Mouse (Mus musculus): ENCODE data around the gene Ttc28. TPM values are rescaled to one million over a fixed set of nuclear protein-coding genes. Genes with fewer than 3 reads are reported as not detected.

Gene Ttc28
- polyA plus RNA-seq, 1 experiment from 2014 or later, result 5.8 TPM

DNA sequence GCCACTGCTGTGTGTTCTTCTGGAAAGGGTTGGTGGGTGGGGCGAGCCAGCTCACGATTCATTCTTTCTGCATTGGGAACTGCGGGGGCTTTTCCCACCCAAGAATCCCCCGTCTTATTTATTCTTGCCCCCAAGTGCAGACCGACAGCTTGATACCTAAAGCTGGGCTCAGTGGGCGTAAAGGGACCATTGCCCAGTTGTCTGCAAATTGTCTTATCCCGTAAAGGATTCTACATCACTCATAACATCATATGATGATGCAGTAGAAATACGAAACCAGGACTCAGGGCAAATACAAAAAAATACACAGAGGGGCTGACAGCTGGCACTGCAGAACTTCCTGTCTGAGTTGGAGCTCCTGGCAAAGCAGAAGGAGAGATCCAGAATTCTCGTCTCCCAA, 336.6 kb downstream of the Ttc28 start:
- no peak overlapping the region for H3K9ac ChIP-seq (ENCODE audit: low read length)
- ATAC-seq (replicated peaks; ENCODE audit: extremely low read depth, insufficient read depth, low FRiP score), result no peak
- WGBS, result 86% methylated on average over 9 of the region's 9 CpGs
- no peak overlapping the region for H3K4me3 ChIP-seq (ENCODE audit: low read length)
- H3K36me3 ChIP-seq (ENCODE audit: control insufficient read depth, insufficient read depth), result no peaks in the 10 kb centered on the region
- H3K27me3 ChIP-seq (ENCODE audit: control insufficient read depth, insufficient read depth, low read length), result no peaks in the 10 kb centered on the region
- no peak overlapping the region for H3K27ac ChIP-seq (ENCODE audit: low read length)
- peaks cover 16% of the 10 kb centered on the region for H3K4me1 ChIP-seq (ENCODE audit: control insufficient read depth, insufficient read depth, low read length)
- H3K9me3 ChIP-seq (replicated peaks; ENCODE audit: control insufficient read depth, low read length), result no peaks in the 10 kb centered on the region
- H3K4me2 ChIP-seq (ENCODE audit: low read depth, low read length), result no peak overlapping the region

GRCm38 (mm10) chr5:111217447-111218110, 338.0 kb downstream of the Ttc28 start:
- Histone ChIP-seq H3K4me1 (ENCODE audit: control insufficient read depth, insufficient read depth, low read length) (peaks cover 17% of the 10 kb centered on the region), H3K36me3 (ENCODE audit: control insufficient read depth, insufficient read depth) (no peaks in the 10 kb centered on the region), H3K4me3 (ENCODE audit: low read length) (no peak overlapping the region), H3K4me2 (ENCODE audit: low read depth, low read length) (no peak overlapping the region), H3K9me3 (replicated peaks; ENCODE audit: control insufficient read depth, low read length) (no peaks in the 10 kb centered on the region), H3K9ac (ENCODE audit: low read length) (no peak overlapping the region), H3K27me3 (ENCODE audit: control insufficient read depth, insufficient read depth, low read length) (no peaks in the 10 kb centered on the region), H3K27ac (ENCODE audit: low read length) (no peak overlapping the region; the same call in 1 of the 2 replicates)
- WGBS, result 56% methylated on average over 18 of the region's 18 CpGs
- ATAC-seq (replicated peaks; ENCODE audit: extremely low read depth, insufficient read depth, low FRiP score), result no peak

GRCm38 (mm10) chr5:111218111-111218891, 338.7 kb downstream of the Ttc28 start:
- H3K9me3 ChIP-seq (replicated peaks; ENCODE audit: control insufficient read depth, low read length), result no peaks in the 10 kb centered on the region
- H3K4me2 ChIP-seq (ENCODE audit: low read depth, low read length), result no peak overlapping the region
- WGBS, result 64% methylated on average over 6 of the region's 6 CpGs
- no peak overlapping the region for H3K27ac ChIP-seq (ENCODE audit: low read length)
- no peak overlapping the region for H3K9ac ChIP-seq (ENCODE audit: low read length)
- no peaks in the 10 kb centered on the region for H3K36me3 ChIP-seq (ENCODE audit: control insufficient read depth, insufficient read depth)
- ATAC-seq (replicated peaks; ENCODE audit: extremely low read depth, insufficient read depth, low FRiP score), result no peak
- peaks cover 17% of the 10 kb centered on the region for H3K4me1 ChIP-seq (ENCODE audit: control insufficient read depth, insufficient read depth, low read length)
- no peak overlapping the region for H3K4me3 ChIP-seq (ENCODE audit: low read length)
- H3K27me3 ChIP-seq (ENCODE audit: control insufficient read depth, insufficient read depth, low read length), result no peaks in the 10 kb centered on the region

DNA sequence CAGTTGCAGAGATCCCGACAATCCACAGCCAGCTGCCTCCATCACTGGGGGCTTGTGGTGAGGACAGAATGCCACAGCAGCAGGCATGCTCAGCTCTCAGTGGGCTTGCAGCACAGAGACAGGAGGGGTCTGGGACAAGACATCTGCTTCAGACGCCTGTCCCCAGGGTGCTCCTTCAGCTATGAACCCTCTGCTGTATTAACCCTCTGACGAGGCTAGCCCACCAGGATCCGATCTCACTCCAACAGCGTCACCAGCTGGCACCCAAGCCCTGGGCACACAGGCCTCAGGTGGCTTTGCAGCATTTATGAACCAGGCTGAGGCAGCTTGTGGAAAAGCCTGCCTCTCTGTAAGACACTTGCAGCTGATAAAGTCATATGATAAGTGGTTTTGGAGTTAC, 339.4 kb downstream of the Ttc28 start:
- 85% methylated on average over 5 of the region's 5 CpGs for WGBS
- no peak overlapping the region for H3K27ac ChIP-seq (ENCODE audit: low read length)

DNA sequence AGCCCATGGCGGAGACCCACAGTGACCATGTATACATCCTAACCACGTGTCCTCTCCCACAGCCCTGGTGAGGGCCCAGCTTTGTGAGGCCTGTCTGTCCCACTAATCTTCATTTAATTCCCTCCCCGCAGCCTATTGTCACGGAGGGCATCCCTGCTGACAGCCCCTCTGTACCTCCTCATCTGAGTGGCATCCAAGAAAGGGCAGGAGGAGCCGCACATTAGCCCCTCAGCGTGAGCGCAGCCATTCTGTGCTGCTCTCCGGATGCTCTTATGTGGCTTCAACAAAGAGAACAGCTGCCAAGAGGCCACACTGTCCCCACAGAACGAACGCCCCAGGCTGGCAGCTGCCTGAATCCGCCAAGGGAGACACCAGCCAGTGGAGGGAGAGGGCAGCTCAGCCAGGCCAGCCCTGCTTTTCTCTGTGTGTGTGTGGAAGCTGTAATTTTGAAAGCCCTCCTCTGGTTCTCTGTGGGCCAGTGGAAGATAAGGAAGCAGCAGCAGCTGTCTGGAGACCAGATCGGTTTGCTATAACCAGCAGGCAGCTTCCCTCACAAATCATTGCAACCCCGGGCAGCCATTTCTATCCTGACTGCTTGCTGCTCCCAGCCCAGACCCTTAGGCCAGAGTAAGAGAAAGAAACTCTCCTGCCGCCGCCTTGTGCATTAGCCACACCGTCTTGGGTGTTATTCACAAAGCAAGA, 341.2 kb downstream of the Ttc28 start:
- 53% methylated on average over 16 of the region's 16 CpGs for WGBS
- peak; percentile 38; the same call in 1 of the 2 replicates for ATAC-seq (replicated peaks; ENCODE audit: extremely low read depth, insufficient read depth, low FRiP score)
- Histone ChIP-seq H3K27ac (ENCODE audit: low read length) (0 out of 2 replicates have a peak overlapping the region, but pooled peaks have one; percentile 14), H3K4me1 (ENCODE audit: control insufficient read depth, insufficient read depth, low read length) (peaks cover 30% of the 10 kb centered on the region), H3K4me3 (ENCODE audit: low read length) (no peak overlapping the region), H3K9ac (ENCODE audit: low read length) (0 out of 2 replicates have a peak overlapping the region, but pooled peaks have one; percentile 3), H3K27me3 (ENCODE audit: control insufficient read depth, insufficient read depth, low read length) (no peaks in the 10 kb centered on the region), H3K9me3 (replicated peaks; ENCODE audit: control insufficient read depth, low read length) (no peaks in the 10 kb centered on the region), H3K36me3 (ENCODE audit: control insufficient read depth, insufficient read depth) (peaks cover 9% of the 10 kb centered on the region), H3K4me2 (ENCODE audit: low read depth, low read length) (no peak overlapping the region)

More for the DNA sequence above, 339.4 kb downstream of the Ttc28 start:
- no peak for ATAC-seq (replicated peaks; ENCODE audit: extremely low read depth, insufficient read depth, low FRiP score)
- H3K27me3 ChIP-seq (ENCODE audit: control insufficient read depth, insufficient read depth, low read length), result no peaks in the 10 kb centered on the region
- no peak overlapping the region for H3K4me2 ChIP-seq (ENCODE audit: low read depth, low read length)
- H3K9me3 ChIP-seq (replicated peaks; ENCODE audit: control insufficient read depth, low read length), result no peaks in the 10 kb centered on the region
- peaks cover 17% of the 10 kb centered on the region for H3K4me1 ChIP-seq (ENCODE audit: control insufficient read depth, insufficient read depth, low read length)
- H3K36me3 ChIP-seq (ENCODE audit: control insufficient read depth, insufficient read depth), result peaks cover 6% of the 10 kb centered on the region
- H3K4me3 ChIP-seq (ENCODE audit: low read length), result no peak overlapping the region
- H3K9ac ChIP-seq (ENCODE audit: low read length), result no peak overlapping the region

GRCm38 (mm10) chr5:111222820-111223219, 343.2 kb downstream of the Ttc28 start:
- Histone ChIP-seq H3K4me3 (ENCODE audit: low read length) (no peak overlapping the region), H3K9me3 (replicated peaks; ENCODE audit: control insufficient read depth, low read length) (no peaks in the 10 kb centered on the region), H3K27me3 (ENCODE audit: control insufficient read depth, insufficient read depth, low read length) (no peaks in the 10 kb centered on the region), H3K27ac (ENCODE audit: low read length) (no peak overlapping the region), H3K9ac (ENCODE audit: low read length) (no peak overlapping the region), H3K36me3 (ENCODE audit: control insufficient read depth, insufficient read depth) (peaks cover 9% of the 10 kb centered on the region), H3K4me1 (ENCODE audit: control insufficient read depth, insufficient read depth, low read length) (peaks cover 34% of the 10 kb centered on the region), H3K4me2 (ENCODE audit: low read depth, low read length) (no peak overlapping the region)
- WGBS, result 46% methylated on average over 11 of the region's 11 CpGs
- no peak for ATAC-seq (replicated peaks; ENCODE audit: extremely low read depth, insufficient read depth, low FRiP score)

DNA sequence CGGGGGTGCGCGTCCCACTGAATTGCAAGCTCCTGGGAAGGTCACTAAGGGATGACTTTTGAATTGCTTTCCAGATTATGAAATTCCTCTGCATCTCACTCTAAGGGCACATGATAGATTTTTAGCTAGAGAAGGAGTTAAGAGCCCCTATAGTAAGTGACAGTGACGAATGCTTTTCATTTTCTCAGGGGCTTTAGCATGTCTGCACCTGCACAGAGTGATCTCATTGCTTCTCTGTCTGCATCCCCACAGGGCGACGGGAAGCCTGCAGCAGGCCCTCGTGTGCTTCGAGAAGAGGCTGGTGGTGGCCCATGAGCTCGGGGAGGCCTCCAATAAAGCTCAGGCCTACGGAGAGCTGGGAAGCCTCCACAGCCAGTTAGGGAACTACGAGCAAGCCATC, 345.7 kb downstream of the Ttc28 start:
- Histone ChIP-seq H3K27ac (ENCODE audit: low read length) (peak overlapping the region; percentile 64), H3K27me3 (ENCODE audit: control insufficient read depth, insufficient read depth, low read length) (no peaks in the 10 kb centered on the region), H3K4me2 (ENCODE audit: low read depth, low read length) (no peak overlapping the region), H3K9ac (ENCODE audit: low read length) (peak overlapping the region; percentile 23; the same call in 1 of the 2 replicates), H3K36me3 (ENCODE audit: control insufficient read depth, insufficient read depth) (peaks cover 9% of the 10 kb centered on the region), H3K4me3 (ENCODE audit: low read length) (no peak overlapping the region), H3K9me3 (replicated peaks; ENCODE audit: control insufficient read depth, low read length) (no peaks in the 10 kb centered on the region), H3K4me1 (ENCODE audit: control insufficient read depth, insufficient read depth, low read length) (peaks cover 56% of the 10 kb centered on the region)
- ATAC-seq (replicated peaks; ENCODE audit: extremely low read depth, insufficient read depth, low FRiP score), result no peak
- 52% methylated on average over 11 of the region's 11 CpGs for WGBS

DNA sequence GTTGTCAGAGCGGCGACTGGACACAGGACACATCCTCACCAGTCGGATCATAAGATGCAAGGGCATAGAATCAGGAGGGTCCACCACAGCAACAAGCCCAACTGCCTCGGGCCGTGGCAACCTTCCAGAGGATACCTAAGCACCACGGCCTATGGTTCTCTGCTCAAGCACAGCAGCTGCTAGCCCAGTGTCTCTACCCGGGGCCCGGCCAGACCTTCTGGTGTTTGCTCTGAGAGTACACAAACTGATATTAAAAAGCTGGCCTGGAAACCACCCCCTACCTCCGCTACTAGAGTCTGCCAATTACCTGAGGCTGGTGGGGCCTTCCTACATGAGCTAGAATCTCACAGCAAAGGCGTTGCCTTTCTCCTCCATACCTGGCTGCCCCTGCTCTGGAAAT, 346.9 kb downstream of the Ttc28 start:
- peaks cover 47% of the 10 kb centered on the region for H3K4me1 ChIP-seq (ENCODE audit: control insufficient read depth, insufficient read depth, low read length)
- H3K4me2 ChIP-seq (ENCODE audit: low read depth, low read length), result no peak overlapping the region
- H3K9ac ChIP-seq (ENCODE audit: low read length), result no peak overlapping the region
- H3K9me3 ChIP-seq (replicated peaks; ENCODE audit: control insufficient read depth, low read length), result no peaks in the 10 kb centered on the region
- WGBS, result 78% methylated on average over 10 of the region's 10 CpGs
- H3K27ac ChIP-seq (ENCODE audit: low read length), result no peak overlapping the region
- no peaks in the 10 kb centered on the region for H3K27me3 ChIP-seq (ENCODE audit: control insufficient read depth, insufficient read depth, low read length)
- no peak for ATAC-seq (replicated peaks; ENCODE audit: extremely low read depth, insufficient read depth, low FRiP score)
- peaks cover 9% of the 10 kb centered on the region for H3K36me3 ChIP-seq (ENCODE audit: control insufficient read depth, insufficient read depth)
- H3K4me3 ChIP-seq (ENCODE audit: low read length), result no peak overlapping the region
